Mouse (Mus musculus): ENCODE measurements at regions not wholly inside any gene's neighbourhood (a gene's known extent, or its start where the extent isn't known, plus 50 kb on each side); places are given as distances from the start of the nearest gene placed in this dataset.

GRCm38 (mm10) chr5:91739433-91740158 is 222.2 kb downstream of the Parm1 start:
- Histone ChIP-seq H3K27me3 (replicated peaks; ENCODE audit: control insufficient read depth, insufficient read depth, low read length) (no peaks in the 10 kb centered on the region), H3K4me1 (ENCODE audit: control insufficient read depth, insufficient read depth, low read length) (0 out of 2 replicates have a peak, but pooled peaks cover 3% of the 10 kb centered on the region), H3K4me3 (ENCODE audit: insufficient read depth, low read depth, low read length) (no peak overlapping the region), H3K36me3 (ENCODE audit: control insufficient read depth, insufficient read depth, low read length) (no peaks in the 10 kb centered on the region), H3K27ac (ENCODE audit: insufficient read depth, low read depth, low read length) (no peak overlapping the region)
- TF ChIP-seq CTCF (conservative IDR thresholded peaks at IDR 0.05; ENCODE audit: insufficient read depth, insufficient read length, low read depth, low read length) (no peak), POLR2A (IDR thresholded peaks at IDR 0.05; ENCODE audit: low read depth, low read length) (no peak)
- peak; percentile 56 for DNase-seq
- 20% methylated on average over 16 of the region's 16 CpGs for WGBS

- no peak for DNase-seq
- H3K27ac ChIP-seq (ENCODE audit: insufficient read depth, low read depth, low read length), result no peak overlapping the region
- no peak overlapping the region for H3K4me3 ChIP-seq (ENCODE audit: insufficient read depth, low read depth, low read length)
- no peaks in the 10 kb centered on the region for H3K36me3 ChIP-seq (ENCODE audit: control insufficient read depth, insufficient read depth, low read length)
- no peaks in the 10 kb centered on the region for H3K27me3 ChIP-seq (replicated peaks; ENCODE audit: control insufficient read depth, insufficient read depth, low read length)
- H3K4me1 ChIP-seq (ENCODE audit: control insufficient read depth, insufficient read depth, low read length), result no peaks in the 10 kb centered on the region
- TF ChIP-seq POLR2A (IDR thresholded peaks at IDR 0.05; ENCODE audit: low read depth, low read length) (no peak), CTCF (conservative IDR thresholded peaks at IDR 0.05; ENCODE audit: insufficient read depth, insufficient read length, low read depth, low read length) (no peak)
- WGBS, result 88% methylated on average over 5 of the region's 5 CpGs
These were observed 214.6 kb downstream of the Parm1 start for GRCm38 (mm10) chr5:91732002-91732401.

GRCm38 (mm10) chr5:91731155-91731554 is 213.7 kb downstream of the Parm1 start:
- 75% methylated on average over 5 of the region's 5 CpGs for WGBS
- no peak overlapping the region for H3K27ac ChIP-seq (ENCODE audit: insufficient read depth, low read depth, low read length)
- H3K27me3 ChIP-seq (replicated peaks; ENCODE audit: control insufficient read depth, insufficient read depth, low read length), result no peaks in the 10 kb centered on the region; the same call in 1 of the 2 replicates
- no peaks in the 10 kb centered on the region for H3K4me1 ChIP-seq (ENCODE audit: control insufficient read depth, insufficient read depth, low read length)
- no peaks in the 10 kb centered on the region for H3K36me3 ChIP-seq (ENCODE audit: control insufficient read depth, insufficient read depth, low read length)
- H3K4me3 ChIP-seq (ENCODE audit: insufficient read depth, low read depth, low read length), result no peak overlapping the region
- no peak for DNase-seq
- TF ChIP-seq CTCF (conservative IDR thresholded peaks at IDR 0.05; ENCODE audit: insufficient read depth, insufficient read length, low read depth, low read length) (no peak), POLR2A (IDR thresholded peaks at IDR 0.05; ENCODE audit: low read depth, low read length) (no peak)

GRCm38 (mm10) chr5:91729868-91730267 is 212.5 kb downstream of the Parm1 start:
- WGBS, result 59% methylated on average over 3 of the region's 3 CpGs
- Histone ChIP-seq H3K4me1 (ENCODE audit: control insufficient read depth, insufficient read depth, low read length) (no peaks in the 10 kb centered on the region), H3K36me3 (ENCODE audit: control insufficient read depth, insufficient read depth, low read length) (no peaks in the 10 kb centered on the region), H3K4me3 (ENCODE audit: insufficient read depth, low read depth, low read length) (no peak overlapping the region), H3K27ac (ENCODE audit: insufficient read depth, low read depth, low read length) (no peak overlapping the region), H3K27me3 (replicated peaks; ENCODE audit: control insufficient read depth, insufficient read depth, low read length) (no peaks in the 10 kb centered on the region; the same call in 1 of the 2 replicates)
- DNase-seq, result no peak
- TF ChIP-seq CTCF (conservative IDR thresholded peaks at IDR 0.05; ENCODE audit: insufficient read depth, insufficient read length, low read depth, low read length), result no peak
- no peak for TF ChIP-seq POLR2A (IDR thresholded peaks at IDR 0.05; ENCODE audit: low read depth, low read length)

- H3K4me1 ChIP-seq (ENCODE audit: control insufficient read depth, insufficient read depth, low read length), result no peaks in the 10 kb centered on the region
- no peak overlapping the region for H3K4me3 ChIP-seq (ENCODE audit: insufficient read depth, low read depth, low read length)
- WGBS, result 75% methylated on average over 4 of the region's 4 CpGs
- H3K36me3 ChIP-seq (ENCODE audit: control insufficient read depth, insufficient read depth, low read length), result no peaks in the 10 kb centered on the region
- no peak for TF ChIP-seq CTCF (conservative IDR thresholded peaks at IDR 0.05; ENCODE audit: insufficient read depth, insufficient read length, low read depth, low read length)
- H3K27ac ChIP-seq (ENCODE audit: insufficient read depth, low read depth, low read length), result no peak overlapping the region
- H3K27me3 ChIP-seq (replicated peaks; ENCODE audit: control insufficient read depth, insufficient read depth, low read length), result no peaks in the 10 kb centered on the region; the same call in 1 of the 2 replicates
- no peak for DNase-seq
These were observed 212.0 kb downstream of the Parm1 start for GRCm38 (mm10) chr5:91729415-91729814.

- TF ChIP-seq POLR2A (IDR thresholded peaks at IDR 0.05; ENCODE audit: low read depth, low read length) (no peak), CTCF (conservative IDR thresholded peaks at IDR 0.05; ENCODE audit: insufficient read depth, insufficient read length, low read depth, low read length) (no peak)
- Histone ChIP-seq H3K27ac (ENCODE audit: insufficient read depth, low read depth, low read length) (no peak overlapping the region), H3K4me1 (ENCODE audit: control insufficient read depth, insufficient read depth, low read length) (no peaks in the 10 kb centered on the region), H3K36me3 (ENCODE audit: control insufficient read depth, insufficient read depth, low read length) (no peaks in the 10 kb centered on the region), H3K27me3 (replicated peaks; ENCODE audit: control insufficient read depth, insufficient read depth, low read length) (no peaks in the 10 kb centered on the region; the same call in 1 of the 2 replicates), H3K4me3 (ENCODE audit: insufficient read depth, low read depth, low read length) (no peak overlapping the region)
- WGBS, result 32% methylated on average over 2 of the region's 2 CpGs
- DNase-seq, result no peak
These were observed 210.0 kb downstream of the Parm1 start for GRCm38 (mm10) chr5:91727448-91727847.

GRCm38 (mm10) chr5:91726118-91726500 is 208.7 kb downstream of the Parm1 start:
- no peaks in the 10 kb centered on the region for H3K36me3 ChIP-seq (ENCODE audit: control insufficient read depth, insufficient read depth, low read length)
- TF ChIP-seq POLR2A (IDR thresholded peaks at IDR 0.05; ENCODE audit: low read depth, low read length) (no peak), CTCF (conservative IDR thresholded peaks at IDR 0.05; ENCODE audit: insufficient read depth, insufficient read length, low read depth, low read length) (no peak)
- no peak overlapping the region for H3K4me3 ChIP-seq (ENCODE audit: insufficient read depth, low read depth, low read length)
- no peaks in the 10 kb centered on the region; the same call in 1 of the 2 replicates for H3K27me3 ChIP-seq (replicated peaks; ENCODE audit: control insufficient read depth, insufficient read depth, low read length)
- no peaks in the 10 kb centered on the region for H3K4me1 ChIP-seq (ENCODE audit: control insufficient read depth, insufficient read depth, low read length)
- H3K27ac ChIP-seq (ENCODE audit: insufficient read depth, low read depth, low read length), result no peak overlapping the region
- DNase-seq, result no peak
- 68% methylated on average over 6 of the region's 6 CpGs for WGBS
